Mouse (Mus musculus): ENCODE data around the gene Pald1.

The Pald1 gene

GRCm38 (mm10) chr10:61402480-61402879, 19.1 kb upstream of the Pald1 start:
- DNase-seq (ENCODE audit: low spot score), result no peak

GRCm38 (mm10) chr10:61400407-61400806, 17.1 kb upstream of the Pald1 start:
- no peak for DNase-seq (ENCODE audit: low spot score)

GRCm38 (mm10) chr10:61399156-61399734, 15.9 kb upstream of the Pald1 start:
- no peak for DNase-seq (ENCODE audit: low spot score)

- no peak for DNase-seq (ENCODE audit: low spot score)
Measured at GRCm38 (mm10) chr10:61398125-61398524, 14.8 kb upstream of the Pald1 start.

GRCm38 (mm10) chr10:61394476-61395136, 11.3 kb upstream of the Pald1 start:
- no peak for DNase-seq (ENCODE audit: low spot score)

DNA sequence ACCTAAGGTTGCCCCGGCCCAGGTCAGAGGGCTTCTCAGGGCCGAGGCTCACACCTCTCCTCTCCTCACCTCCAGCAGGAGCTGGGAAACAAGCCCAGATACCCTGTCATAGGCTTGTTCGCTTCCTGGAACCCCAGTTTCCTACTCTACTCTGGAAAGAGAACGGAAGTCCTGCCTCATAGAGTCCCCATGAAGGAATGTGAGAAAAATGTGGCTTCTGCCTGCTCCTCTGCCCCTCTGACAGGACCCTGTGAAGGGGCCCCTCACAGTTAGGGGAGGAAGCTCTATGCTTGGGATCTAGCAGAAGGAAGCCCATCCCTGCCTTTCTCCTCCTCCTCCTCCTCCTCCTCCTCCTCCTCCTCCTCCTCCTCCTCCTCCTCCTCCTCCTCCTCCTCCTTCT, 9.3 kb upstream of the Pald1 start:
- DNase-seq (ENCODE audit: low spot score), result no peak

DNA sequence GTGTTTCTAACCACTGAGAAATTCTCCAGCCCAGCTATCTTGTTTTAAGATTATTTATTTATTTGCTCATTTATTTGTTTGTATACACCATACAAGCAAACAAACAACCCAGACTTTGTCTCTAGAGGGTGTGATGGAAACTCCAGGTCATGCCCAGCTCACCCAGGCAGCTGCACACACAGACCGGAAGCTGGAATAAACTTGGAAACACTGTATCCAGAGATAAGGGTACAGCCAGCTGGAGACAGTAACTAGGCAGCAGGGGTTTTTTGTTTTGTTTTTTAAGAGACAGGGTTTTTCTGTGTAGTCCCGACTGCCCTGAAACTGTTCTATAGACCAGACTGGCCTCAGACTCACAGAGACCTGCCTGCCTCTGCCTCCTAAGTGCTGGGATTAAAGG, 6.8 kb upstream of the Pald1 start:
- DNase-seq (ENCODE audit: low spot score), result no peak

- no peak for DNase-seq (ENCODE audit: low spot score)
Measured at GRCm38 (mm10) chr10:61389020-61389419, 5.7 kb upstream of the Pald1 start.

- DNase-seq (ENCODE audit: low spot score), result no peak
Measured at GRCm38 (mm10) chr10:61386284-61386683, 3.0 kb upstream of the Pald1 start.

DNA sequence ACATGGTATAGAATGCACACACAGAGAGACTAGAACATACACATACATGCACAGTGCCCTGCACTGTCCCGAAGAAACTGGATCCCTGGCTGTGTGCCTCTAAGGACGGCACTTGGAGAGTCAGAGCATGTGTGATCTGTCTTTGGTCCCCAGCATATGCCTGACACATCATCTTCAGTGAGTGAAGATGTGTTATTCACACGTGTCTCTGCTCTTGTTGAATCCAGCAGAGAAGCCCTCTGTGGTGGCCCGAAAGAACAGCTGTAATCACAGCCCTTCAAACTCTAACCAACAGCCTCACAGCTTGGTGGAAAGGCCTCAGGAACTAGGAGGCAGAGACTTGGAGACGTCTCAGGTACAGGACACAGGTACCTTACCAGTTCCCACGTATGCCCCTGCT, 1.8 kb upstream of the Pald1 start:
- no peak for DNase-seq (ENCODE audit: low spot score)

DNA sequence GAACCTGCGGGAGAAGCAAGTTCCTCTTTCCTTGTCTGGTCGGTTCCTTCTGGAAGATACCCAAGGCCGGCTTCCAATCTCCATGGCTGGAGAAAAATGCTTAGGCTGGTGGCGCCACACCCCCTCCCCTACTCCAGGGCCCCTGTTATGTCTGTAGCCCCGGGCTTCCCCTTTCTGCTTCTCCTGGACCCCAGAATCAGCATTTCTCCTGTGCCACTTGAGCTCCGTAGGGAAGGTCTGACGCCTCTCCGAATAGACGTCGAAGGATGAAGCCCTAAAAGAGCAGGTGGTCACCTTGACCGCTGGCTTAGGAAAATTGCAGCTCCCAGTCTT, 351 bp upstream of the Pald1 start:
- no peak for DNase-seq (ENCODE audit: low spot score)

DNA sequence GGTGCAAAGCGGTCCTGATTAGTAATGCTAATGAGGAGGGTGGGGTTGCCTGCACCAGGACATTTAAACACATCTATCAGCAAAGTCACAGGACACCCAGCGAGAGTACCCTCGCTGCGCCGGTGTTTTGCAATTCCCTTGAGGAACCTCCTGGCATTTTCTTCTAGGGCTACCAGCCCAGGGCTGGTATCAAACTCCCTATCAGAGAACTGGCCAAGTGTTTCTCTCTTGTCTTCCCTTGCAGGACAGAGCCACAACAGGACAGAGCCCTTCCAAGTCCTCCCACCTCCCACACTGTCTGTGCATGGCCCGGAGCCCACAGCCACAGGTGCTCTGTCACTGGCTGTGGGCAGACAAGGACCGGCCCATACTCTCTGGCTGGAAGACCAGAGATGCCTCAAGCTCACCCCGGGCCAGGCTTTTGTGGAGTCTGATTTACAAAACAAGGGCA, 1.0 kb downstream of the Pald1 start:
- DNase-seq (ENCODE audit: low spot score), result no peak

DNA sequence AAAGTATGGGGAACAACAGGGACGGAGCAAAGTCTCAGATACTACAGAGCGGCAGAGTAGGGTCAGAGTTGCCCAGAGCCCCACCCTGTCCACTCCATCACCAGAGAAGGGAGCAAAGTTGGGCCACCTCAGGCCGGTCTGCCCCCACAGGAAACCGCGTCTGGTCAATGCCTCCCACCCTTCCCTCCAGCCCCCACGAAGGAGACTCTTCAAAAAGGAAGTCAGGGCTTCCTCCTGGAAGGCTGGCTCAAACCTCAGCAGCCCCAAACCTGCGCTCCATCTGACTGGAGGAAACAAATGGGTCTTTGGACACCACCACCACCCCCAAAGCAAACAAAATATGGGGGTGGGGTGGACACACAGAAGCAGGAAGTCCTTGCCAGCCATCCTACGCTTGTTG, 1.5 kb downstream of the Pald1 start:
- no peak for DNase-seq (ENCODE audit: low spot score)

GRCm38 (mm10) chr10:61380186-61380585, 3.1 kb downstream of the Pald1 start:
- no peak for DNase-seq (ENCODE audit: low spot score)

DNA sequence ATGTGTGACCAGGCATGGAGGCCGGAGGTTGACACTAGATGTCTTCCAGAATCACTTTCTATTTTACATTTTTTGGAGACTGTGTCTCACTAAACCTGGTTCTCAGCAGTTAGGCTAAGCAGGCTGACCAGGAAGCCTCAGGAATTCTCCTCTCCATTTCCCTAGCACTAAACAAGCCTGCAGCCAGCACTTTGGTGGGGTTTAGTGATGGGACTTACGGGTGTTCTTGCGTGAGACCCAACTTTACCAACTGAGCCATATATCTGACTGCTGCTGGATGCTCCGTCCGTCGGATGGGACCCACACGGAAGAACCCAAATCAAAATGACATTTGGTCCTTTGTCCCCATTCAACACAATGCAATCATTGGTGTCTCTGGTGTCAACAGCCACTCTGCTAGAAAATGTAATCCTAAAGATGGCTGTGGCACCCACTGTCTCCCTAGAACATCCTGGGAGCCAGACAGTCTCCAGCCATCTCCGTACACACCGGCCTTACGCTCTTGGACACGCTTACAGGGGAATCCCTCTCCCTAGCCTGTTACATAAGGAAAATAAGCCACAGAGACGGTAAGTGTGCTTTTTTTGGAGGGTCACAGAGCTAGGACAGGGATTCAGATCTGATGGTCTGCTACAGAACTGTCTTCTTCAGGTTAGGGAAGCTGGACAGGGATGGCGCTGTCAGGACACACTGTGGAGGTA, 3.8 kb downstream of the Pald1 start:
- DNase-seq (ENCODE audit: low spot score), result no peak

DNA sequence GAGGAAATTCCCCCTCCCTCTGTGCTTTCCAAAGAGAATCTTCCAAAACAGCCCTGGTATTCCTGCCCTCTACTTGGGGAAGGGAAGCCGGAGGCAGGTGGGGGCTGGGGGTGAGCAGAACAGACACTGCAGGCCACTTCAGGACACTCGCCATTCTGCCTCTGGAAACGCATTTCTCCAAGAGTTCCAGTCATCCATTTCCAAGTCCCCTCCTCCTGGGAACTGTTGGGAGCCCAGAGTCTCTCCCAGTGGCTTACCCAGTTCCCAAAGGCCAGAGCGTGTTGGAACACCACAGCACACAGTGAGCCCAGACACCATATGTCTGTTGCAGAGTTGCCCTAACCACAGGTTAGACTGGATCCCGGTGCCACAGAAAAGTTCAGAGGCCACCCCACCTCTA, 4.6 kb downstream of the Pald1 start:
- DNase-seq (ENCODE audit: low spot score), result no peak

- DNase-seq (ENCODE audit: low spot score), result no peak
Measured at GRCm38 (mm10) chr10:61378050-61378449, 5.3 kb downstream of the Pald1 start.

GRCm38 (mm10) chr10:61374771-61375481, 8.4 kb downstream of the Pald1 start:
- no peak for DNase-seq (ENCODE audit: low spot score)

DNA sequence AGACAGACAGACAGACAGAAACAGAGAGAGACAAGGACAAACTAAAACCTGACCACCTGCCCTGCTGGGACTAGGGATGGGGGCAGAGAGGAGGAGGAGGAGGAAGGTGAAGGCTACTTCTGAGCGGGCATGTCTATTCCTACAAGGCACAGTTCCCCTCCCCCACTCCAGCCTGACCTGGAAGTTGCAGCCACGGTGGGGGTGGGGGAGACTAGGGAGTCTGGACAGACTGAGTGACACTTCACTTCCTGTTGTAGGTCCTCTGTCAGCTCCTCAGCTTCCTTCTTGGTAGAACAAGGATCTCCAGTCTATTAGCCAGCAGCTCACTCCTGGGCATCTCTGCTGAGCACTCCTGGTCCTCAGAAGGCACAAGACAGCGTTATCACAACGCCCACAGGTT, 9.3 kb downstream of the Pald1 start:
- DNase-seq (ENCODE audit: low spot score), result no peak

- no peak for DNase-seq (ENCODE audit: low spot score)
Measured at GRCm38 (mm10) chr10:61372585-61372923, 10.8 kb downstream of the Pald1 start.

GRCm38 (mm10) chr10:61371884-61372584, 11.3 kb downstream of the Pald1 start:
- no peak for DNase-seq (ENCODE audit: low spot score)

- no peak for DNase-seq (ENCODE audit: low spot score)
Measured at GRCm38 (mm10) chr10:61370273-61370979, 12.9 kb downstream of the Pald1 start.

Measured in urinary bladder, postnatal 10 days (tissue).